Mouse (Mus musculus) retina, postnatal 7 days (tissue): ENCODE data around the gene Brd7.

ENCODE experiments used
- DNase-seq: peaks from one replicate; pipeline ENCODE4 v3.0.0-alpha.2; 2012; ENCODE audit warnings: low read depth, low spot score

Gene Brd7

GRCm38 (mm10) chr8:88309881-88310280 is 52.1 kb downstream of the Brd7 start:
- no peak for DNase-seq

DNA sequence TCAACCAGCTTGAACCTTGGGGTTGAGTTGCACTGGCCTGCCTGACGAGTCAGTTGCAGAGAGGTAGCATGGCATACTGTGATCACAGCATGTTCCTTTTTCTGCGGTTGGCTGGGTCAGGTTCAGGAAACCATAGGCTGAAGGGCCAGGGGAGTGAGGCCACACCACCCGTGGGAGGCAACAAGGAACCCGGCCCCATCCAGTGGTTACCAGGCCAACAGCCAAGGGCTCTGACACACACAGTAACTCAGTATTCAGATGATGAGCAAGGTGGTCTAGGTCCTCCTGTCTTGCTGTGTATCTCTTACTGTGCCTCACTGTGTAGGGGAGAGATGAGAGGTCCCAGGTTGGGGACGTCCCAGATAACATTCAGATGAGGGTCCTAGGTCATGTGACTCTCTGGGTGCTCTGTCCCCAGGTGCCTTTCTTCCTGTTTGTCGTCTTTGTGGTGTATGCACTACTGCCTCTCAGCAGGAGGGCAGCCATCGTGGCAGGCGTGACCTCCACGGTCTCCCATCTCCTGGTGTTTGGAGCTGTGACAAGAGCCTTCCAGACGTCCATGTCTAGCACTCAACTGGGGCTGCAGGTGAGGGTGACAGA is 52.6 kb downstream of the Brd7 start:
- DNase-seq = no peak

- no peak for DNase-seq
These were observed 54.3 kb downstream of the Brd7 start for GRCm38 (mm10) chr8:88307736-88308135.

DNA sequence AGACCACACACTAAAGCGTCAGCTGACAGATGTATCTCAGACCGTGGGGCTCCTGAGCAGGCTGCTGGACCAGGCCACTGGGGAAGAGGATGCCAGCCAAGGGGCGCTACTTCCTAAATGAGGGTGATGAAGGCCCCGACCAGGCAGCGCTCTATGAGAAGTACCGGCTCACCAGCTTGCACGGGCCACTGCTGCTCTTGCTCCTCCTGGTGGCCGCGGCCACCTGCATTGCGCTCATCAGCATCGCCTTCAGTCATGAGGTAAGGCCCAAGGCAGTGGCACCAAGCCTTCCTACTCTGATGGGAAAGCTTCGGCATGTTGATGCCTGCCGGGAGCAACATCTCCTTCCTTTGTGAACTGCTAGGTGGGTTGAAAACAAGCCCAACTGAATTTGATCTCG is 55.5 kb downstream of the Brd7 start:
- no peak for DNase-seq

GRCm38 (mm10) chr8:88305814-88306213 is 56.2 kb downstream of the Brd7 start:
- no peak for DNase-seq

DNA sequence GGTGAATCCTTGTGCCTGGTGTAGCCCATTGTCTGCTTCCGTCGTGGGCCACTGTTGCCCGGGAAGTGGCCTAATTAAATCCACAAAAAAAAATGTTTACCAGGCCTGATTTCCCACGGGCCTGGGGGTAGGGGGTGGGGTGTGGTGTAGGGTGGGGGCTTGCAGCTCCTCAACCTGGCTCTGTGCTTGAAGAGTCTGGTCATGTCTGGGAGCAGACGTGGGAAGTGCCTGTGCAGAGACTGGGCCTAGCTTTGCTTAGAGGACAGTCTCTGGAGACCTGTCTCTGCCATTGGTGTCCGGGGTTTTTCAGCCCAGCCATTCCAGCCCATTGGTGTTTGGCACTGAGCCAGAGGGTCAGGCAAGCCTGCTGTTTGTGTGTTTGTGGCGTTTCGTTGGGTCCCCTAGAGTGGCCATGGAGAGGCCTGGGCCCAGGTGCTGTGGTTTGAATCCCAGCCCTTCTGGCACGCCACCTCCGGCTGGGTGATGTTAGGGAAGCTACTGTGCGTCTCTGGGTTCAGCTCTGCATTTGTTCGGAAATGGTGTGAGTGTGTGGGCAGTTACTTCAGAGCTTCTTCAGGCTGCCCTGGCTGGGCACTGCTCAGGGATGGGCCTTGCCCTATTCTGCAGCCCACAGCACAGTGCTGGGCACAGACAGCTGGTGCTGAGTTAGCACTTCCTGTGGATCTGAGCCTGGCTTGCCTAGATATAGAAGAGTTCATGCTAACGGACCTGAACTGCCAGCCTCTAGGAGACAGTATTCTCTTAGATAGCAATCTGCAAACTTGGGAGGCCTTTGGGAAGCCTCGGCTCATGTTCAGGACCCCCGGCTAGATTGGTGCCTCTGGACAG is 60.2 kb downstream of the Brd7 start:
- DNase-seq = no peak

DNA sequence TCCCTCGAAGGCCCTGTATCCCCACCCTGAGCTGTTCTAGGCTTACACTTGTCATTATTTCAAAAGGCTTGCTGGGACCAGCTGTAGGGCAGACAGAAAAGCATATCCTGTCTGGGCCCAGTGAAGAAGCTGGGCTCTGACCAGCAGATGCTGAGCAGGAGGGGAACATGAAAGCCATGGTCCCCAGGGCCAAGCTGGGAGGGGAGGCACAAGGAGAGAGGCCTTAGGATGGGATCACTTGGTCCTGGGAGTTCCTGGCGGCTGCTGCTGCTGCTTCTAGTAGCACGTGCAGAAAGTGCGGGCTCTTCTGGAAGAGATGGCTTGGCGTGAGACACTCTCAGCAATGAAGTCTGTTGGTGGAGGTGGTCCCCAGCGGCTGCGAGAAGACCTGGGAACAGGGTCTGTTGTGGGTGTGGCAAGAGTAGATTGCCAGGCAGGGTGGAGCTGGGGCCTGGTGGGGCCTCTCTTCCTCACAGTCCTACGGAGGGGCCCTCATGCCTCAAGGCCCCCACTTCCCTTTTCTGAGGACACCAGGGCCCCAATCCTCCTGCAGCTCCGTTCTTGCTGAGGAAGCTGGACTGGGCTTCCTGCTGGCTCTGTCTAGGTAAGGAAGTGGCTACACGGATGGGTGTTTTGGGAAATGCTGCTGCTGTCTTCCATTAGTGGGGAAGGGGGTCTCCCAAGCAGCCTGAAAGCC is 61.9 kb downstream of the Brd7 start:
- DNase-seq = no peak

DNA sequence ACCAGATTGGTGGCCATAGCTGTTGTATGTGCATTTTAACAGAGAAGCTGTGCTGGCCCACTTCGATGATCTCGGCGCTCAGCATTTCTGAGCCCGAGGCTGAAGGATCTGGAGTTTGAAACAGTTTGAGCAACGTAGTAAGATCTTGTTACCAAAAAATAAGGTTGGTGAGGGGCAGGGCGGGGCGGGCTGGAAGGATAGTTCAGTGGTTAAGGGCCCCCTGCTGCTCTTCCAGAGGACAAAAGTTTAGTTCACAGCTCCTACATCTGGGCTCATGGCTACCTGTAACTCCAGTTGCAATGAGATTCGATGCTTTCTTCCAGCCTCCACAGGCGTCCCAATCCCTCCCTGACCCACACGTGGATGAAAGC is 63.3 kb downstream of the Brd7 start:
- no peak for DNase-seq

DNA sequence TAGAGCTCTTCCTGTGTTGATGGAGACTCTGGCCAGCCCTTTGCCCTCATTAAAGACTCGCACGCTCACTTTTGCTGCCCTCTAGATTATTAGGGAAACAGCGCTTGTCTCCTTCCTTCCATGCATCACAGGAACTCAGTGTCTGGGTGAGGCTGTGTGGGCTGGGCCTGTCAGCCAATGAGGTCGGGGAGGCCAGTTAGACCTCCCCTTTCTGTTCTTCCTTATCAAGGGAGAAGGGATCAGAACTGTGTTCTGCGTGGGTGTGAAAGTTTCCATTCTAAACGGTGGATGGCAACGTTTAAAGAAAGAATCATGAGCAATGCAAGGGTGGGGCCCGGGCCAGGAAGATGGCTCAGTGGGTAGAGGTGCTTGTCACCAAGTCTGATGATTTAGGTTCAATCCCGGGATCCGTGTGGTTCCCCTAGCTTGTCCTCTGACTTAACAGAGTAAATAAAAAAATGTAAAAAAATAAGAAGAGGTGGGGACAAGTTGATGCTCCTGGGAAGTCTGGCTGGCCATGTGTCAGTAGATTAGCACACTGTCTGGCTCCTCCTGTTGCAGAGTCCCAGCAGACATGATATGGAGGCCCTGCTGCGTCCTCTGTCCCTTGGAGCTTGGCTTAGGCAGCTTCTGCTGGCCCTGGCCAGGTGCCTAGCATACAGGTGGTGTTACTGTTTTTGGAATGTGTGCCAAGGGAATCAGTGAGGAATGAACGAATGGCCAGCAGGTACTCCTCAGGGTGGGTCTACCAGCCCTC is 63.8 kb downstream of the Brd7 start:
- DNase-seq = no peak

DNA sequence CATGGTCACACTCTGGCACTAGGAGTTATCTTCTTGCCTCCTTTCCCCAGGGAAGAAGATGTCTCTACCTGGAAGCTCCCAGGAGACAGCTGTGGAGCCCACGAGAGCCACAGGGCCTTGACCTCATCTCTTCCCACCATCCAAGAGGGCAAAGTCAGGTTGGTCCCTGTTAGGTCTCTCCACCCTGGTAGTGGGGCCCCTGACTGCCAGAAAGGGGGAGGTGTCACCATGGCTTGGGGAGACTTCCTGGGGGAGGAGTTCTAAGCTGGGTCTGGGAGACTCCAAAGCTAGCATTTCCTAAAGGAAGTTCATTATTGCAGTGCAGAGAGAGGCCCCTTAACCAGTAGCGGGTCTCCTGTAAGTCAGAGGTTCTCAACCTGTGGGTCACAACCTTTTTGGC is 67.0 kb downstream of the Brd7 start:
- DNase-seq = no peak

- no peak for DNase-seq
These were observed 68.2 kb downstream of the Brd7 start for GRCm38 (mm10) chr8:88293590-88294356.

- DNase-seq = no peak
These were observed 69.1 kb downstream of the Brd7 start for GRCm38 (mm10) chr8:88292926-88293325.

- no peak for DNase-seq
These were observed 70.7 kb downstream of the Brd7 start for GRCm38 (mm10) chr8:88291305-88291690.

- DNase-seq = no peak
These were observed 71.4 kb downstream of the Brd7 start for GRCm38 (mm10) chr8:88290326-88291304.

DNA sequence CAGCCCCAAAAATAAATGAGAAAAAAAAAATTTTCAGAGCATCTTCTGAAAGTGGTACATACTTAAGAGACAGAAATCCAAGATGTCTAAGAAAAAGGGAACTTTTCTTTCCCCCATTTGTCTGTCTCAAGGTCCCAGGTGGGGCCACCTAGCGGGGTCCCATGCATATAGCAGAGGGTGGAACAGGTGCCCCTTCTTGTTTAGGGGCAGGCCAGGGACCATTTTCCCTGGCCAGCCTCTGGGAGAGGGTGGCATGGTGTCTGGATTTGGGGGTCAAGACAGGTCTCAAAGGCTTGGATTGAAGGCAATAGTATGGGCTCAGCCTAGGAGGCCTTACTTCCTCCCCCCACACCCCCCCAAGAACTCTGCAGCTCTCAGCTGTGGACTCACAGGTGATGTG is 72.1 kb downstream of the Brd7 start:
- DNase-seq = no peak

GRCm38 (mm10) chr8:88288622-88289242 is 73.3 kb downstream of the Brd7 start:
- no peak for DNase-seq

- no peak for DNase-seq
These were observed 75.5 kb downstream of the Brd7 start for GRCm38 (mm10) chr8:88286421-88286960.

GRCm38 (mm10) chr8:88285469-88286356 is 76.3 kb downstream of the Brd7 start:
- no peak for DNase-seq
